Mouse (Mus musculus) kidney, embryonic 15.5 days (tissue): ENCODE measurements at regions not wholly inside any gene's neighbourhood (a gene's known extent, or its start where the extent isn't known, plus 50 kb on each side); places are given as distances from the start of the nearest gene placed in this dataset.

Source experiments
- ATAC-seq: fragments of 200-750 bp; cut with Nextera tagmentation; replicated peaks from 2 replicates; pipeline ENCODE4 v1.8.0; 2017; ENCODE audit warnings: moderate TSS enrichment; ENCODE audit not compliant: low FRiP score
- H3K27ac ChIP-seq: fragments of 300-500 bp; sonication (generic); 2 replicates; pipeline ENCODE4 v1.5.1; 2015; ENCODE audit warnings: mild to moderate bottlenecking, inconsistent platforms
- H3K27me3 ChIP-seq: fragments of 300-500 bp; sonication (generic); 2 replicates; pipeline ENCODE4 v1.6.1; 2015; ENCODE audit warnings: inconsistent platforms
- H3K36me3 ChIP-seq: fragments of 300-500 bp; sonication (generic); 2 replicates; pipeline ENCODE4 v1.6.1; 2015; ENCODE audit warnings: inconsistent platforms
- H3K4me1 ChIP-seq: fragments of 300-500 bp; sonication (generic); 2 replicates; pipeline ENCODE4 v1.6.1; 2015; ENCODE audit warnings: inconsistent platforms
- H3K4me2 ChIP-seq: fragments of 300-500 bp; sonication (generic); 2 replicates; pipeline ENCODE4 v1.6.1; 2015; ENCODE audit warnings: moderate library complexity, mild to moderate bottlenecking, inconsistent platforms
- H3K4me3 ChIP-seq: fragments of 300-500 bp; sonication (generic); replicated peaks from 2 replicates; pipeline ENCODE4 v1.5.1; 2015; ENCODE audit warnings: mild to moderate bottlenecking, inconsistent platforms
- H3K9ac ChIP-seq: fragments of 300-500 bp; sonication (generic); 2 replicates; pipeline ENCODE4 v1.6.1; 2015; ENCODE audit warnings: mild to moderate bottlenecking, inconsistent platforms
- H3K9me3 ChIP-seq: fragments of 300-500 bp; sonication (generic); replicated peaks from 2 replicates; pipeline ENCODE4 v1.6.1; 2016; ENCODE audit warnings: inconsistent platforms
- WGBS: fragments of 180-500 bp; shearing (Covaris S2); methylation state at CpG from one replicate; pipeline ENCODE4 v1.1.7; 2015; ENCODE audit warnings: mixed read lengths; 5-methylcytosine and 5-hydroxymethylcytosine counted together

DNA sequence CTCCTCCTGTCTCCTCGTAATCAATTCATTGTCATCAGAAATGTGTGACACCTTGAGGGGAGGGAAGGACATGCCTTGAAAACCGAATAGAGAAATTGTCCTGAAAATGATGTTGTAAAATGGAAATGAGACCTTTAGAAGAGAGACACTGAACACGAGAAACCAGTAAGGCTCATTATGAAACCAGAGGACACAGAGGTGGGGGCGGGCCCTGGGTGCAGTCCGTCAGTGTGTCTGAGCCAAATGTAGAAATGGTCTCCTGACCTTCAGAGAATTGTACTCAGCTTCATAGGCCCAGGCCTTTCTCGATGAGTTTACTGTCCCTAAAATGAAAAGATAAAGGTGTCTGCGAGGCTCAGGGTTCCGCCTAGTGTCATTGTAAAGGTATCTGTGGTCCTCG, 89.0 kb downstream of the Dad1 start:
- no peaks in the 10 kb centered on the region for H3K36me3 ChIP-seq
- no peaks in the 10 kb centered on the region for H3K9me3 ChIP-seq
- no peaks in the 10 kb centered on the region for H3K27me3 ChIP-seq
- H3K4me2 ChIP-seq: no peak overlapping the region
- peaks cover 9% of the 10 kb centered on the region for H3K4me1 ChIP-seq
- H3K4me3 ChIP-seq: no peak overlapping the region
- H3K9ac ChIP-seq: no peak overlapping the region
- WGBS: 76% methylated on average over 9 of the region's 9 CpGs
- H3K27ac ChIP-seq: no peak overlapping the region
- no peak for ATAC-seq

DNA sequence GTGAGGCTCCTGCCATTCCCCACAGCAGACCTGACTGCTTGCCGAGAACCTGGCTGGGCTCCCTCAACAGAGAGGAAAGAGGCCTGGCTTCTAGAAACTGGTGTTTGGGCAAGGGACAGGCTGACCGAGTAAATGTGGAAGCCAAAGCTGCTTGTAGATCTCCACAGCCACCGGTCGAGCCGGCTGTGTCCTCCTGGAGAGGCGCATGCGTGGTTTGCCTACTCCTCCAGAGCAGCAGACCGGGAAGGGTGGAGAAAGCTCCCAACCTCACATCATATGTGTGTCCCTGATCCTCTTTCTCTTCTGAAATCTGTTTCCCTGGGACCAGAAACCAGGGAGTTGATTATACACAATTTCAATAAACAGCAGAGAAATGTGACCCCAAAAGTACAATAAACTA, 92.0 kb downstream of the Dad1 start:
- ATAC-seq: no peak
- Histone ChIP-seq H3K27ac (no peak overlapping the region), H3K4me1 (peaks cover 9% of the 10 kb centered on the region), H3K9ac (no peak overlapping the region), H3K4me2 (0 out of 2 replicates have a peak overlapping the region, but pooled peaks have one; percentile 14), H3K9me3 (no peaks in the 10 kb centered on the region), H3K27me3 (no peaks in the 10 kb centered on the region), H3K4me3 (no peak overlapping the region), H3K36me3 (no peaks in the 10 kb centered on the region)
- 67% methylated on average over 8 of the region's 8 CpGs for WGBS

DNA sequence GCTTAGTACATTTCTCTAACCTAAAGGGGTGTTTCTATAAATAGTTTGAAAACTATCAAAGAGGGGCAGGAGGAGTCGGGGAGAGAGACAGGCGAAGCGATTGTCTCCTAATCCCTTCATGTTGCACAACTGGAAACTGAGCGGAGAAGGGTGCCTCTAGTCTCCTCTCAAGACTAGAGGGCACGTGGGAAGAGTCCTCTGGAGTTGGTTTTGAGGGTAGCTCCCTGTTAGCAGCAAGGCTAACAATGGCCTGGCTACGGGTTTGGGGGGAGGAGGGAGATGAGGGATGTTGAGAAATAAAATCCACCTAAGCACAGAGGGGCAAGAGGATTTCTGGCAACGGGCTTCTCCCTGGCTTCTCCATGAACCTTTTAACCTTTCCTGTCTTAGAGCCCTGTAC, 92.7 kb downstream of the Dad1 start:
- Histone ChIP-seq H3K4me1 (peaks cover 7% of the 10 kb centered on the region), H3K36me3 (no peaks in the 10 kb centered on the region), H3K27me3 (no peaks in the 10 kb centered on the region), H3K4me3 (no peak overlapping the region), H3K9ac (no peak overlapping the region), H3K27ac (no peak overlapping the region), H3K4me2 (no peak overlapping the region), H3K9me3 (no peaks in the 10 kb centered on the region)
- no peak for ATAC-seq
- WGBS: 70% methylated on average over 7 of the region's 7 CpGs

DNA sequence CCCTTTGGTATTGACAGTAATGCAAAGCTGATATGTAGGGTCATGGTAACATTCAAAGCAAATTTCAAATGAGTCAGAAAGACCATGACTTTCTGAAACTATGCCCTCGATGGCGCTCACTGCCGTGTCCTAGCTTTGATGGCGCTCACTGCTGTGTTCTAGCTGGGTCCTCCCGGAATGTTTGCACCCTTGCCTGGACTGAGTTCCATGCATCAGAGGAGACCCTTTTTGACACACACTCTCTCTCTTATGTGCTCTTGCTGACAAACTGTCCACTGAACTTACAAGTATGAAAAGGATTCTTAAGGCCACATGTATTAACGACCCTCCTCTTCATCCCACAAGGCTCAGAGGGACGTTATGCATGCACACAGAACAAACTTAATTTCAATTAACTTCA, 94.1 kb downstream of the Dad1 start:
- Histone ChIP-seq H3K36me3 (no peaks in the 10 kb centered on the region), H3K4me3 (no peak overlapping the region), H3K9ac (no peak overlapping the region), H3K27me3 (no peaks in the 10 kb centered on the region), H3K4me2 (no peak overlapping the region), H3K4me1 (peaks cover 5% of the 10 kb centered on the region), H3K9me3 (no peaks in the 10 kb centered on the region), H3K27ac (no peak overlapping the region)
- 94% methylated on average over 7 of the region's 7 CpGs for WGBS
- ATAC-seq: no peak

DNA sequence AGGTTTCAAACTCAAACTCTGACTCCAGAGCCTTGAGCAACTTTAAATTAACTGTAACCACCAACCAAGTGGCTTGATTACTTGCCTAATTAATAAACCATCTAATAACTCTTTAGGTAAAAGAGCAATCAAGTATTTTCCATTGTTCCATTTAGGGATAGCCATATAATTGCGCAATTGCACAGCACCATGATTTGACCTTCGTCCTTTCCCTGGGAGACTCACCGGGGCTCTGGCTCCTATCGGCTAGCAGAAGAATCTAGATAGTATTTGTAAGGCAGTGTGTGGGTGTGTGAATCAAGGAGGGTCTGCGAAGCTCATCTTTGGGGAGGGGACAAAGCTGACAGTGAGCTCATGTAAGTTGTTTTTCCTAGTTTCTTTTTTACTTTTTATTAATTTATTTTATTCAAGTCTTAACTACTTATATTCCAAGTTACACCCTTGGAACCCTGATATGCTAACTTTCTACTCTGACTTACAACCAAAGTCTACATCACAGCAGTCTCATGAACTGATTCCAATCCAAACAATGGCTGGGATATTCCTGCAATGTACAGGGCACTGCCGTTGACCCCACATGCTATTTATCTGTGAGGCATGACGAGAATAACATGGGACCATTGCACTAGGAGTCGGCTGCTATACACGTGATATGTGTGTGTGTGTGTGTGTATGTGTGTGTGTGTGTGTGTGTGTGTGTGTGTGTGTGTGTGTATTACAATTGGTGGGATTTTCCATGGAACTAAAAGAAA, 95.5 kb downstream of the Dad1 start:
- Histone ChIP-seq H3K27me3 (no peaks in the 10 kb centered on the region), H3K27ac (peak overlapping the region; percentile 27; the same call in 1 of the 2 replicates), H3K4me1 (peaks cover 5% of the 10 kb centered on the region), H3K9me3 (no peaks in the 10 kb centered on the region), H3K4me3 (no peak overlapping the region), H3K9ac (no peak overlapping the region), H3K36me3 (no peaks in the 10 kb centered on the region), H3K4me2 (no peak overlapping the region)
- no peak for ATAC-seq
- 60% methylated on average over 9 of the region's 9 CpGs for WGBS

DNA sequence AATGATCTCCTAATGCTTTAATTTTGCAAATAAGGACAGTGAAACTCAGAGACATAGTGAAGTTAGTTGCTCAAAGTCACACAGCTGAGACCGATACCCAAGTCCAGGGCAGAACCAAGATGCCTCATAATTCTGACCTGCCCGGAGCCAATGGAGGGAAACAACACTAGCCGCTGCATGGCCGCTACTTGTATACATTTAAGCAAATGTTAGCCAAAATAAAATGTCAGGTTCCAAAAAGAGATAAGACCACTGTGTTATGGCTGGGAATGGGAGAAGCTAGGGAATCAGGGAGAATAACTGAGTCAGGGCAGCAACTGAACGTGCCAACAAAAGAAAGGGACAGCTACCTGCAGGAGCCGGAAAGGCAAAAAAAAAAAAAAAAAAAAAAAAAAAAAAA, 97.4 kb downstream of the Dad1 start:
- WGBS: 85% methylated on average over 6 of the region's 6 CpGs
- Histone ChIP-seq H3K36me3 (no peaks in the 10 kb centered on the region), H3K9me3 (no peaks in the 10 kb centered on the region), H3K4me1 (0 out of 2 replicates have a peak, but pooled peaks cover 4% of the 10 kb centered on the region), H3K4me2 (no peak overlapping the region), H3K4me3 (no peak overlapping the region), H3K27me3 (no peaks in the 10 kb centered on the region), H3K27ac (no peak overlapping the region), H3K9ac (no peak overlapping the region)
- no peak for ATAC-seq

DNA sequence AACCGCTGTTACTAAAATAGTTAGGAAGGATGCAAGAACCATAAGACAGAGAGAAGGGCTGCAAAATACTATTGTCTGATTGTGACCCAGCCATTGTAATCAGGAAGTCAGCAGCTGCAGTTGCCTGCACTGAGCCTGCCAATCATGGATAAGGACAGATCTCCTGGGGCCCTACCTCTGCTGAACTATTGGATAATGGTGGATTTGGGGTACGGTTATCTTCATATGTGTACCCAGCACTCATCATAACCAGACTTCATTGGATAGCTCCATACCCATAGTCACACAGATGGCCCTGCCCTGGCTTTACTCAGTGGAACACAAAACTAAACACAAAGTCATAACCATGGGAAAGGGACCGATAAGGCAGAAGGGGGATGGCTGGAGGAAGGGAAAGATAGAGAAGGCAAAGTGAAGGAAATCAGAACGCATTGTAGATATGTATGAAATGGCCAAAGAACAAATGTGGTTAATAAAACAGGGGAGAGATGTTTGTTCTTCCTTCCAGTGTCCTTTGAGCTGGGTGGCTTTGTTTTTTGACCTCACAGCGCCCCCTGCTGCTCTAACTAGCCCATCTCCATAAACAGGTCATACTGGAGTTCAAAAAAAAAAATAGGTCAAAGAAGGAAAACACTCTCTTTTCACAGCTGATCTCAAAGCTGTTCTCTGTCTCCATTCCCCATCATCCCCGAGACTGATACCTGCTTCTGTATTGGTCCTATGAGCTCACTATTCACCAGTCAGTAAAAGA, 101.2 kb downstream of the Dad1 start:
- H3K36me3 ChIP-seq: no peaks in the 10 kb centered on the region
- peak; percentile 46; the same call in 1 of the 2 replicates for ATAC-seq
- 50% methylated on average over 6 of the region's 6 CpGs for WGBS

DNA sequence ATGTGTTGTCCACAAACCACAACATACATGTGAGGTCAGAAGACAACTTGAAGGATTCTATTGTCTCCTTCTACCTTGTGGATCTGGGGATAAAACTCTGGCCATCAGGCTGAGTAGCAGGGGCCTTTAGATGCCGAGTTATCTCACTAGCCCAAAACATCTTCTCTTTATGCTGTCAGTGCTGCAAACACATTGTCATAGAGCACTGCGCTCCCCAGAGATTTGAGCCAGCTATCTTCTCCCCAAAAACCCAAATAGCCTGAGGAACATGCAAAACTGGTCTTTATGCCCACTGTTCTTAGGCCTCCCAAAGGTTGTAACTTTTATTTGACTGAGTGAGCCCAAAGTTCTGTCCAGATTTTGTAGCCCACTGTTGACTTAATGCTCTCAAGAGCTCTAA, 102.0 kb downstream of the Dad1 start:
- ATAC-seq: no peak
- H3K9ac ChIP-seq: no peak overlapping the region
- H3K27me3 ChIP-seq: no peaks in the 10 kb centered on the region
- H3K9me3 ChIP-seq: no peaks in the 10 kb centered on the region
- no peak overlapping the region for H3K27ac ChIP-seq
- H3K4me3 ChIP-seq: no peak overlapping the region
- 0 out of 2 replicates have a peak, but pooled peaks cover 4% of the 10 kb centered on the region for H3K4me1 ChIP-seq
- no peaks in the 10 kb centered on the region for H3K36me3 ChIP-seq
- WGBS: 88% methylated on average over 2 of the region's 2 CpGs
- no peak overlapping the region for H3K4me2 ChIP-seq

More for the DNA sequence above, 101.2 kb downstream of the Dad1 start:
- no peak overlapping the region for H3K4me2 ChIP-seq
- H3K9ac ChIP-seq: no peak overlapping the region
- H3K4me3 ChIP-seq: no peak overlapping the region
- H3K9me3 ChIP-seq: no peaks in the 10 kb centered on the region
- H3K27ac ChIP-seq: no peak overlapping the region
- no peaks in the 10 kb centered on the region for H3K27me3 ChIP-seq
- 0 out of 2 replicates have a peak, but pooled peaks cover 4% of the 10 kb centered on the region for H3K4me1 ChIP-seq

DNA sequence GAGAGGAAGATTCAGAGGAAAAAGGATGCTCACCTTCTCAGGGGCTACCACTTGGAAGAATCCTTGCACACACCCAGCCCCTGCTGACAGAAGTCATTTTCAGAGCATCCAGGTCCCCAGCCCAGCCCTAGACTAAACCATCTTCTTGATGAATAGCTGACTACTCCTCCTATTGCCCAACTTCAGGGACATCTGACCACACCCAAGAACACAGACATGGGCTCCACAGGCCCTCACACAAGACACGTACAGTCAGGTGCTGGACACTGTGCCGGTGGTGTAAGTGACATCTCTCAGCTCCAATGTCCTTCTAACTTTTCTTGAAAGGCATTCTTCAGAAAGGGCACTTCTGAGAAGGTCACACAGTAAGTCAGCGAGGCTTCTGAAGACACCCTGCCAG, 102.6 kb downstream of the Dad1 start:
- no peak overlapping the region for H3K4me3 ChIP-seq
- H3K4me1 ChIP-seq: peaks cover 7% of the 10 kb centered on the region; the same call in 1 of the 2 replicates
- WGBS: 89% methylated on average over 3 of the region's 3 CpGs
- no peak for ATAC-seq
- no peak overlapping the region for H3K9ac ChIP-seq
- H3K4me2 ChIP-seq: no peak overlapping the region
- H3K27me3 ChIP-seq: no peaks in the 10 kb centered on the region
- H3K27ac ChIP-seq: no peak overlapping the region
- H3K36me3 ChIP-seq: no peaks in the 10 kb centered on the region
- no peaks in the 10 kb centered on the region for H3K9me3 ChIP-seq

DNA sequence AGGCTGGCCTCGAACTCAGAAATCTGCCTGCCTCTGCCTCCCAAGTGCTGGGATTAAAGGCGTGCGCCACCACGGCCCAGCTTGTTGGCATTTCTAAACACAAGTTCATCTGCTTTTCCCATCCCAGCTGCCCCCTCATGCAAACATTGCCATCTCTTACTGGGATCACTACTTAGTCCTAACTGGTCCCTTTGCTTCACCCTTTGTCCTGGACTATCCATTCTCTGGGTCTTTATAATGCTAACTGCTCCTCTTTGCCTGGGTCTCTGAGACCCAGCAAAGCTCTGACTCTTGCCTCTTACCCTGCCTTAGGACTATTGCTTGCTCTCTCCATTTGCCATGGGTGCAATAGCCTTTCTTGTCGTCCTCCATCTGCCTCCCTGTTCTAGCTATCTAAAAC, 103.7 kb downstream of the Dad1 start:
- H3K9me3 ChIP-seq: no peaks in the 10 kb centered on the region
- H3K27ac ChIP-seq: no peak overlapping the region
- no peak overlapping the region for H3K4me2 ChIP-seq
- peaks cover 9% of the 10 kb centered on the region; the same call in 1 of the 2 replicates for H3K4me1 ChIP-seq
- ATAC-seq: no peak
- H3K27me3 ChIP-seq: no peaks in the 10 kb centered on the region
- H3K9ac ChIP-seq: no peak overlapping the region
- no peaks in the 10 kb centered on the region for H3K36me3 ChIP-seq
- WGBS: 89% methylated on average over 5 of the region's 5 CpGs
- H3K4me3 ChIP-seq: no peak overlapping the region

DNA sequence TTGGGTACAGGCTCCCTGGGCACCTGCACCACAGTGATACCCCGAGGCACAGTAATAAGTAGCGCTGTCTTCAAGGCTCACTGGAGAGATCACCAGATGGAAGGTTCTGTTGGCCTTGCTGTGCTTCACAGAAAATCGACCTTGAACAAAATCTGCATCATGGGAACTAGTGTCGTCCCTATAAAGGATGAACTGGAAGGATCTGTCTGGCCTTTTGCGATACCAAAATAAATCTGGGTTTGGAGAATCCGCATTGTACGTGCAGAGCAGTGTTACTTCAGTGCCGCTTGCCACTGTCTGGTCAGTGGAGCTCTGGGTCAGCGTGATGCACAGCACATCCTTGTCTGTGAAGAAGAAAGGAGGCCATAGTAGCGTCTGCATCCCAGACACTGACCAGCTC, 105.3 kb downstream of the Dad1 start:
- Histone ChIP-seq H3K27ac (no peak overlapping the region), H3K9me3 (no peaks in the 10 kb centered on the region), H3K4me1 (peaks cover 9% of the 10 kb centered on the region; the same call in 1 of the 2 replicates), H3K4me2 (no peak overlapping the region), H3K36me3 (no peaks in the 10 kb centered on the region), H3K4me3 (no peak overlapping the region), H3K27me3 (no peaks in the 10 kb centered on the region), H3K9ac (no peak overlapping the region)
- WGBS: 93% methylated on average over 10 of the region's 10 CpGs
- no peak for ATAC-seq

DNA sequence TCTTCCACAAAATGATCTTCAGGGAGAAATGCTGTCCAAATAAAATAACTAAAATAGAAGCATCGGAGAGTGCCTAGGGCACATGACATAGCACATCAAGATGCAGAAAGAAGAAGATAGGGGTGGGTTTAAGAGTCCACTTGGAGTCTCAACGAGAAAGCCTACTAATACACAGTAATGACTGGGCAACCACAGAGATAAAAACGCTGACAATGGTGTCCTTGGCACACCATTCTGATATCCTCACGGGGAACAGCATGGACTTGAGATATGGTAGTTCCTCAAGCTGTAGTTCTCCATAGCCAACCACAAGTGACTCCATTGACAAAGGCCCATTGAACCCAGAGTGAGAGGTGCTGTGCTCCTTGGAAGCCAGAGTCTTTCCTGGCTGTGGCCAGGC, 105.8 kb downstream of the Dad1 start:
- ATAC-seq: no peak
- Histone ChIP-seq H3K4me1 (peaks cover 9% of the 10 kb centered on the region; the same call in 1 of the 2 replicates), H3K27ac (no peak overlapping the region), H3K4me3 (no peak overlapping the region), H3K9ac (no peak overlapping the region), H3K4me2 (no peak overlapping the region), H3K9me3 (no peaks in the 10 kb centered on the region), H3K36me3 (no peaks in the 10 kb centered on the region), H3K27me3 (no peaks in the 10 kb centered on the region)
- 90% methylated on average over 4 of the region's 4 CpGs for whole genome bisulfite sequencing
